Mouse (Mus musculus): ENCODE measurements around the gene Mrpl16. TPM values are rescaled to one million over a fixed set of nuclear protein-coding genes. Genes with fewer than 3 reads are reported as not detected.

Gene Mrpl16
- polyA plus RNA-seq, 1 experiment from 2014 or later = 44.3 TPM

- Histone ChIP-seq H3K4me1 (replicated peaks) (peaks cover 15% of the 10 kb centered on the region; the same call in 1 of the 2 replicates), H3K4me2 (no peak overlapping the region), H3K9me3 (no peaks in the 10 kb centered on the region), H3K27me3 (no peaks in the 10 kb centered on the region), H3K4me3 (no peak overlapping the region), H3K36me3 (no peaks in the 10 kb centered on the region), H3K27ac (no peak overlapping the region), H3K9ac (no peak overlapping the region)
- WGBS = 29% methylated on average over 6 of the region's 6 CpGs
- ATAC-seq (ENCODE audit: low FRiP score) = no peak
These were observed 37.6 kb downstream of the Mrpl16 start for GRCm38 (mm10) chr19:11807822-11808221.

DNA sequence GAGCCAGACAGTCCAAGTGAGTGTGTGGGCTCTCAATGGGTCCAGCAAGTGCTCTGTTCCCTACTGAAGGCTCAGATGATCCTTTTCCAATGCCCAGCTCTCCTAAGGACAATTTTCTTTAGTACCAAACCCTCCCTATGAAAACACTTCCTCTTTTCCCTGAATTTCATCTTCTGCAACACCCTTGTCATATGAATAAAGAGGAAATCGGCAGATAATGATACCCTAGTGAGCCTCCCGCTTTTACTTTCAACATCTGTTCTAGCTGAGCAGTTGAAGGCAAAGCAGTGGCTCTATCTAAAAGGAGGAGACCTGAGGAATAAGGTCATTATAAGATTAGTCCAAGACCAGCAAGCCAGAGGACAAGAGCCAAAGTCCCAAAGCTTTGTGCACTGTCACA lies 38.3 kb downstream of the Mrpl16 start:
- ATAC-seq (ENCODE audit: low FRiP score) = no peak
- Histone ChIP-seq H3K9me3 (no peaks in the 10 kb centered on the region), H3K4me1 (replicated peaks) (peaks cover 15% of the 10 kb centered on the region; the same call in 1 of the 2 replicates)

DNA sequence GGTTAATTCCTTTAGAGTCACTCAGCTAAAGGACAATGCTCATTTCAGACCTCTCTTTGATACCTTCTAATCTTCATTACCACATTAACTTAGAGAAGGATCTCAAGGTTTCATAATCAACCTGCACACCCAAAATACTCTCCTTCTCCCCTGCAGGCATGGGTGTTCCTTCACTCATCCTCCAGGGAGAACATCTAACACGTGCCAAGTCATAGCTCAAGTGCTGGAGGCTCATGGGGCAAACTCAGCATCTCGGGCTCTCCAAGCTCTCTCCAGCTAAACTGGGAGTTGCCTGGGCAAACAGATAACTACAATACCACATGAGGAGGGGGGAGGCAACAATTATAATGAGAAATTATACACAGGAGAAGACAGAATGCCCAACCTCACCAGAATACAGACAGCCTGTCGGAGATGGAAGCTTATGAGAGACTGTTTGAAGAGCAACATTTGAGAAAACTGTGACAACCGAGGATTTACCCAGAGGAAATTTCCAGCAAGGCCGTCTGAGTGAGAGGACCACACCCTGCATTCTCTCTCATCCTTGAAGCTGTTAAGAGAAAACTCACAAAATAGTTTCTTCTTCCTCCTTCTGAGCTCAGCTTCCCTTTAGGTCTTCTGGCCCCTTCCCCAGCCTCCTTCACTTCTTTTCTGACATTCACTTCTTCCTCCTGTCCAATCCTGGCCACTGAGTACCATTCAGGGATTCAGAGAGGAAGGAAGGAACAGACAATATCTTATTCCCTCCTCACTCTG lies 40.0 kb downstream of the Mrpl16 start:
- peaks cover 6% of the 10 kb centered on the region for H3K27me3 ChIP-seq
- peaks cover 18% of the 10 kb centered on the region; the same call in 1 of the 2 replicates for H3K4me1 ChIP-seq (replicated peaks)
- WGBS = 87% methylated on average over 5 of the region's 5 CpGs
- no peak overlapping the region for H3K4me2 ChIP-seq
- H3K27ac ChIP-seq = no peak overlapping the region
- no peaks in the 10 kb centered on the region for H3K9me3 ChIP-seq
- H3K36me3 ChIP-seq = no peaks in the 10 kb centered on the region
- H3K4me3 ChIP-seq = no peak overlapping the region
- ATAC-seq (ENCODE audit: low FRiP score) = no peak
- no peak overlapping the region for H3K9ac ChIP-seq

More for the DNA sequence above, 38.3 kb downstream of the Mrpl16 start:
- H3K36me3 ChIP-seq = no peaks in the 10 kb centered on the region
- no peak overlapping the region for H3K9ac ChIP-seq
- WGBS = 86% methylated on average over 2 of the region's 2 CpGs
- H3K4me2 ChIP-seq = no peak overlapping the region
- H3K27me3 ChIP-seq = no peaks in the 10 kb centered on the region
- no peak overlapping the region for H3K4me3 ChIP-seq
- no peak overlapping the region for H3K27ac ChIP-seq

DNA sequence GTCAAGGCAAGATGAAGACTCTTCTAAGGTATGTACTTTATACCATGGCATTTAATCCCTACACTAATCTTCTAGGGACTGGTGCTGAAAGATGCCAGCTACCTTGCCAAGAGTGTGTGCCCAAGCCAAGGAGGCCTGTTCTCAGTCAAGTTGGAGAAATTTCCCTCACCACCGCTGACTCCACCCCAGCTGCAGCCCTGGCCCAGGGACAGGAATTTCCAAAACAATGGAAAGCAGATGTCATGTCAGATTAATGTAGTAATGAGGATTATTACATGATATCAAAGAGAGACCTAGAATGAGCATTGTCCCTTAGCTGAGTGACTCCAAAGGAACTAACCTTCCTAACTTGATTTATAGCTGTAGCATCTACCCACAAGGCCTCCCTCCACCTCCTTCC lies 40.7 kb downstream of the Mrpl16 start:
- no peaks in the 10 kb centered on the region for H3K36me3 ChIP-seq
- no peak overlapping the region for H3K4me3 ChIP-seq
- H3K4me1 ChIP-seq (replicated peaks) = peaks cover 18% of the 10 kb centered on the region; the same call in 1 of the 2 replicates
- no peak overlapping the region for H3K27ac ChIP-seq
- H3K9me3 ChIP-seq = no peaks in the 10 kb centered on the region
- ATAC-seq (ENCODE audit: low FRiP score) = no peak
- H3K27me3 ChIP-seq = peaks cover 11% of the 10 kb centered on the region
- H3K4me2 ChIP-seq = no peak overlapping the region
- whole genome bisulfite sequencing = 71% methylated on average over 1 of the region's 1 CpGs
- no peak overlapping the region for H3K9ac ChIP-seq

DNA sequence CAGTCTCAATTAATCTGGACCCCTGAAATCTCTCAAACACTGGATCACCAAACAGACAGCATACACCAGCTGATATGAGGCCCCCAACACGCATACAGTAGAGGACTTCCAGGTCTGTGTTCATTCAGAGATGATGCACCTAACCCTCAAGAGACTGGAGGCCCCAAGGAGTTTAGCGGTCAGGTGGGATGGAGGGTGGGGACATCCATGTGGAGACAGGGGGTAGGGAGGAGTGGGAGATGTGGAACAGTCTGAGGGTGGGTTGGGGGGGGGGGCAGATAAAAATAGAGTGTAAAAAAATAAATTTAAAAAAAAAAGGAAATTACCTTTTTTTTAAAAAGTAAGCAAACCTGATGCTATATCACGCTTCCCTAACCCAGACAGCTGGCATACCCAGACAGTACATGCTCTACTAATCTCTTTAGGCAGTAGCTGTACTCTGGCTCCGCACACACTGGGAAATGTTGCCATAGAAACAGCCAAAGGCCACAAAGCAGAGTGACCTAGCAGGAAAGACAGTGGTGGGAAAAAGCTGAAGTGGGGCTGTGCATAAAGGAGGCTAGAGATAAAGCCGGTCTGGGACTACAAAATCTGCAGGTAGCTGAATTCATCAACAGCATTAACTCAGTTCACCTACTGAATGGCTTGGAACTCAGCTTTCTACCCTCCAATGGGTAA lies 41.6 kb downstream of the Mrpl16 start:
- Histone ChIP-seq H3K4me1 (replicated peaks) (peaks cover 18% of the 10 kb centered on the region; the same call in 1 of the 2 replicates), H3K9ac (no peak overlapping the region), H3K4me3 (no peak overlapping the region), H3K27me3 (peaks cover 21% of the 10 kb centered on the region), H3K36me3 (no peaks in the 10 kb centered on the region), H3K4me2 (peak overlapping the region; percentile 10; the same call in 1 of the 2 replicates), H3K27ac (peak overlapping the region; percentile 44; the same call in 1 of the 2 replicates), H3K9me3 (no peaks in the 10 kb centered on the region)
- 40% methylated on average over 5 of the region's 5 CpGs for WGBS
- ATAC-seq (ENCODE audit: low FRiP score) = peak; percentile 91

DNA sequence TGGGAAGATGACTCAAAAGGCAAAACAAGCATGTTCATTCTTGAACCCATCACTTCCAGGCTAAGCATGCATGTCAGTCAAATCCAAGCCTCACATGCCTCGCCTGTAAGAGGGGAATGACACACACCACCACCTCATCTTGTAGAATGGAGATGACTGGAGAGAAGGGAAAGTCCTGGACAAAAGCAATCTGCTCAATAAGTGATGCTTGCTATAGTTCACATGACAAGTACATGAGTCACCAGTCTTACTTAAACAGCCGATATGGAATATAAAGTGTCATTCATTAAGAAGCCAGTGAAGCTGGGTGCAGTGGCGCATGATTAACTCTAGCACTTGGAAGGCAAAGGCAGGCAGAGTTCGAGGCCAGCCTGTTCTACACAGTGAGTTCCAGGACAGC lies 42.9 kb downstream of the Mrpl16 start:
- Histone ChIP-seq H3K36me3 (no peaks in the 10 kb centered on the region), H3K4me3 (no peak overlapping the region), H3K9me3 (no peaks in the 10 kb centered on the region), H3K4me1 (replicated peaks) (peaks cover 20% of the 10 kb centered on the region; the same call in 1 of the 2 replicates), H3K27me3 (peaks cover 34% of the 10 kb centered on the region), H3K9ac (no peak overlapping the region), H3K4me2 (no peak overlapping the region), H3K27ac (no peak overlapping the region)
- no peak for ATAC-seq (ENCODE audit: low FRiP score)
- 76% methylated on average over 4 of the region's 4 CpGs for WGBS

DNA sequence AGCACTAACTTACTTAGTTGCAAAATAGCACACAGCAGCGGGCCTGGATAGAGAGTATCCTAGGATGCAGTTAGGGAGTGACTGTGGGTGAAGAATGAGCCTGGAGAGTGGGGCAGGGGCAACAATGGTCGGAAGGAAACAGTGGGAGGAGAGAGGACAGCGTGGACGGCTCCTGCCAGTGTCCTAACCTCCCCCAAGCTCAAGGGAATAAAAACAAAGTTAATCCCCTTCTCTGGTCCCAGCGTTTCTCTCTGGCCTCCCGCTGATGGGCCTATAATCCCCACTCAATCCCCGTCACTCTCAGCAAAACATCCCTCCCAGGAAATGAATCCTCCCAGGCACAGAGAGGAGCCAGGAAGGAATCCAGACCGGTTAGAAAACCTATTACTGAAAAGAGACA lies 43.5 kb downstream of the Mrpl16 start:
- no peak for ATAC-seq (ENCODE audit: low FRiP score)
- Histone ChIP-seq H3K4me2 (no peak overlapping the region), H3K9ac (no peak overlapping the region), H3K27me3 (peaks cover 39% of the 10 kb centered on the region), H3K4me3 (no peak overlapping the region), H3K9me3 (no peaks in the 10 kb centered on the region), H3K36me3 (no peaks in the 10 kb centered on the region), H3K4me1 (replicated peaks) (peaks cover 24% of the 10 kb centered on the region; the same call in 1 of the 2 replicates), H3K27ac (peak overlapping the region; percentile 30; the same call in 1 of the 2 replicates)
- WGBS = 20% methylated on average over 8 of the region's 8 CpGs

DNA sequence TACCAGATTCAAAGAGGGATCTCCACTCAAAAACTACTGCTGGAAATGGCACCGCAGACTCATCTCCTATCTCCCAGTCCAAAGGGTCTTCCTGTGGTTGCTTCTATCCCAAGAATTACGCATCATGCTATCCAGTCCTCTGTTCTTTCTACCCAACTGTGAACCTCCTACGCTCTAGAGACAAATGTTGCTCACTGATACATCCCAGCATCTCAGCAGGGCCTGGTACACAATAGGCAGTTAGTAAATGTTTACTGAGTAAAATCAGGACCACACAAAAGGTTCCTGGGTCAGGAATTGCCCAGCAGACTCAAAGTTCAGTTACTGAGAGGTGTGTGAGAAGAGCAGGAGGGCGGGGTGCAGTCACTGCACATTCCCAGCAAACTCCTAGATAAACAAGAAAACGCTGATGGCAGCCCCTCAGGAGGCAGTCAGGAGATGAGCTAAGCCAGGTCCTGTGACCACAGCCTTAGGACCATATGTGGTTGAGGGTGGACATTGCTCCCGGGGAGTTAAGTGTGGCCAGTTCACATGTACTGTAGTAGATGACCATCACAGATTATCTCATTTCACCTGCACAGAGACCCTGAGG lies 44.6 kb downstream of the Mrpl16 start:
- ATAC-seq (ENCODE audit: low FRiP score) = no peak
- Histone ChIP-seq H3K27ac (no peak overlapping the region), H3K9ac (no peak overlapping the region), H3K4me2 (no peak overlapping the region), H3K4me1 (replicated peaks) (peaks cover 33% of the 10 kb centered on the region), H3K9me3 (no peaks in the 10 kb centered on the region), H3K27me3 (peaks cover 44% of the 10 kb centered on the region), H3K36me3 (no peaks in the 10 kb centered on the region), H3K4me3 (no peak overlapping the region)
- 67% methylated on average over 6 of the region's 6 CpGs for WGBS

DNA sequence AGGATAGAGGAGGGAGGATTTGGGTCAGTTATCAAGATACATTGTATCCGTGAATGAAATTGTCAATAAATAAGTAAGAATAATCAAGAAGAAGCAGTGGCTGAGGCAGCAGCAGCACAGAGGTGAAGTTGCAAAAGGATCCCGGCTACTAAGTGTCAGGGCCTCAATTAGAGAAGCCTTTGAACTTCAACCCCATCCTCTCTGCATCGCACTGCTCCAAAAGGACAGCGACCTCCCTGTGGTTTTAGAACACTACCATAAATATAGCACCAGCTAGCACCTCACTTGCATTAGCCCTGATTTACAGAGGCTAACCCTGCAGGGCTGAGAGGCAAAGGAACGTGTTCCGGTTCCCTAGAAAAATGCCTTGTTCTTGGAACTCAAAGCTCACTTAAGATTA lies 46.5 kb downstream of the Mrpl16 start:
- Histone ChIP-seq H3K4me2 (no peak overlapping the region), H3K27ac (no peak overlapping the region), H3K36me3 (no peaks in the 10 kb centered on the region), H3K9me3 (no peaks in the 10 kb centered on the region), H3K9ac (no peak overlapping the region), H3K4me3 (no peak overlapping the region), H3K4me1 (replicated peaks) (peaks cover 30% of the 10 kb centered on the region), H3K27me3 (peaks cover 53% of the 10 kb centered on the region)
- no peak for ATAC-seq (ENCODE audit: low FRiP score)
- 56% methylated on average over 6 of the region's 6 CpGs for WGBS

DNA sequence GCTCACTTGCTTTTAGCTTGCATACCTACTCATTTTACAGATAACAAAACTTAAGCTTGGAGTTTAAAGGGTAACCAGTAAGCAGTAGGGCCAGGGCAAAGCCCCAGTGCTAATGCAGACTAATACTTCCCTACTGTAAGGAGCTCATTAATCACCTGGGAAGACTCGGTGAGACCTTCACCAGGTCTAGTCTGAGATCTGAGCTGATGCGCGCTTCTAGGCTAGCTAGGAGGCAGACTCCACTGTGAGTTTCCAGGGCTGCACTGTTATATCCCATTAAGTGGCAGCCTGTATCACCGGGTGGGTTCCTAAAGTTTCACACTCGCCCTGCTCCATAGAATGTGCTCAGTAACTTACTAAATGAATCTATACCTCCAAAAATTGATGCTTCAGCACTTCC lies 47.4 kb downstream of the Mrpl16 start:
- peak overlapping the region; percentile 95 for H3K4me2 ChIP-seq
- H3K9ac ChIP-seq = no peak overlapping the region
- H3K4me3 ChIP-seq = peak overlapping the region; percentile 74
- ATAC-seq (ENCODE audit: low FRiP score) = no peak
- H3K9me3 ChIP-seq = no peaks in the 10 kb centered on the region
- no peak overlapping the region for H3K27ac ChIP-seq
- 13% methylated on average over 5 of the region's 5 CpGs for WGBS
- H3K36me3 ChIP-seq = no peaks in the 10 kb centered on the region
- H3K27me3 ChIP-seq = peaks cover 53% of the 10 kb centered on the region
- peaks cover 22% of the 10 kb centered on the region for H3K4me1 ChIP-seq (replicated peaks)

DNA sequence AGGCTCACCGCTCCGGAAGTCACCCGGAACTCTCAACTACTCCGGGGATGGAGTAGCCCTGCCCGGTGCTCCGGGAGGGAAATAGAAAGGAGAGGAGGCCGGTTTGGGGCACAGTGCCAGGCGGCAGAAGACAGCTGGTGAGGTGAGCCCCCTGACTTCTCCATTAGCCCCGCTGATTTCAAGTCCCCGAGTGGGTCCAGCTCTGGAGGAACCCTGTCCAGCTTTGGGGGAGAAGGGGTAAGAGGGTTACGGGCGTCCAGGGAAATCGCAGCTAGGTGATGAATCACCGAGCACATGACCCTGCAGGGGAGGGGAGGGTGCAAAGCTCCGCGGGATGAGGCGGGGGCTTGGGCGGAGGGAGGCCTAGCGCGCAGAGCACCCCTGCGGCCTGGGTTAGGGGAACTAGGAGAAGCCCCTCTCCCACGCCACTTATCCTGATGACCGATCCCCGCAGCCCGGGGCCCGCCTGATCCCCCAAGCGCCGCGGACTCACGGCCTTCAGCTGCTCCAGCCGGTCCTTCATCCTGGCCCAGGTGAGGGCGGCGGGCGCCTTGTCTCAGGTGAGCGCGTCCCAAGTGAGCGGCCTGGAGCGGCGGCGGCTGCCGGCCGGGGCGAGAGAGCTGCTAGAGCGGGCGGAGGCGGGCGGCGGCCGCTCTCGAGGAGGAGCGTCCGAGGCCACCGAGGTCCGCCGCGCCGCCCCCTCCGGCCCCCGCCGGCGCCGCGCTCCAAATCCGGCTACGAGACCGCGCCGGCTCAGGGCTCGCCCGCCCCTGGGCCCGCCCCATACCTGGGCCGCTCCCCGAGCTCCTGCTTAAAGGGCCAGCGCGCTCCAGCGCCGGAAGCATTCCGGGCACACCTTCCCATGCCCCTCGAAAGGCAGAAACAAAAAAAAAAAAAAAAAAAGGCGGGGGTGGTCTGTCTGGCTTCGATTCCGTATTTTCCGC lies 48.3 kb downstream of the Mrpl16 start:
- Histone ChIP-seq H3K36me3 (no peaks in the 10 kb centered on the region), H3K27ac (no peak overlapping the region)

More for the DNA sequence above, 48.3 kb downstream of the Mrpl16 start:
- H3K9ac ChIP-seq = peak overlapping the region; percentile 83
- peaks cover 53% of the 10 kb centered on the region for H3K27me3 ChIP-seq
- ATAC-seq (ENCODE audit: low FRiP score) = peak; percentile 85
- peak overlapping the region; percentile 95 for H3K4me2 ChIP-seq
- H3K4me1 ChIP-seq (replicated peaks) = peaks cover 22% of the 10 kb centered on the region
- WGBS = under 1% methylated on average over 61 of the region's 83 CpGs
- H3K4me3 ChIP-seq = peak overlapping the region; percentile 74
- no peaks in the 10 kb centered on the region for H3K9me3 ChIP-seq

Measured in hindbrain, embryonic 13.5 days (tissue).